Mouse (Mus musculus) midbrain, embryonic 15.5 days (tissue): ENCODE measurements around the gene Gm49673. TPM values are rescaled to one million over a fixed set of nuclear protein-coding genes. Genes with fewer than 3 reads are reported as not detected.
"Not testable (repeated sequence)": the region's sequence is repeated elsewhere in the genome, so short reads cannot be mapped to it uniquely, and the experiment has no call there.

ENCODE experiments used
- ATAC-seq: fragments of 200-750 bp; cut with Nextera tagmentation; replicated peaks from 2 replicates; pipeline ENCODE4 v1.8.0; 2017; ENCODE audit warnings: moderate TSS enrichment
- H3K27ac ChIP-seq: fragments of 300-500 bp; sonication (generic); 2 replicates; pipeline ENCODE4 v1.5.1; 2015; ENCODE audit warnings: mild to moderate bottlenecking, inconsistent platforms
- H3K27me3 ChIP-seq: fragments of 300-500 bp; sonication (generic); replicated peaks from 2 replicates; pipeline ENCODE4 v1.6.1; 2015; ENCODE audit warnings: inconsistent platforms
- H3K36me3 ChIP-seq: fragments of 300-500 bp; sonication (generic); replicated peaks from 2 replicates; pipeline ENCODE4 v1.6.1; 2015; ENCODE audit warnings: inconsistent platforms
- H3K4me1 ChIP-seq: fragments of 300-500 bp; sonication (generic); 2 replicates; pipeline ENCODE4 v1.6.1; 2015; ENCODE audit warnings: inconsistent platforms
- H3K4me2 ChIP-seq: fragments of 300-500 bp; sonication (generic); 2 replicates; pipeline ENCODE4 v1.6.1; 2015; ENCODE audit warnings: inconsistent platforms, mild to moderate bottlenecking, moderate library complexity
- H3K4me3 ChIP-seq: fragments of 300-500 bp; sonication (generic); 2 replicates; pipeline ENCODE4 v1.5.1; 2015; ENCODE audit warnings: mild to moderate bottlenecking, inconsistent platforms
- H3K9ac ChIP-seq: fragments of 300-500 bp; sonication (generic); 2 replicates; pipeline ENCODE4 v1.6.1; 2015; ENCODE audit warnings: mild to moderate bottlenecking, inconsistent platforms
- H3K9me3 ChIP-seq: fragments of 300-500 bp; sonication (generic); 2 replicates; pipeline ENCODE4 v1.6.1; 2016; ENCODE audit warnings: inconsistent platforms
- WGBS: fragments of 180-500 bp; shearing (Covaris S2); methylation state at CpG from one replicate; pipeline ENCODE4 v1.1.7; 2015; ENCODE audit warnings: mixed read lengths; 5-methylcytosine and 5-hydroxymethylcytosine counted together
- polyA plus RNA-seq: library from polyadenylated mRNA; unstranded; fragments of >200 nt; fragmentation: Nextera tagmentation; extraction: Ambion mirVana; gene quantifications from 2 replicates; pipeline ENCODE4 v1.2.1, GENCODE M21; 2015

Gene Gm49673
- polyA plus RNA-seq, 1 experiment from 2014 or later: 0.61 TPM

GRCm38 (mm10) chr17:8056637-8057138 is 90.9 kb downstream of the Gm49673 start:
- not testable (repeated sequence) for ATAC-seq, H3K27ac ChIP-seq, H3K9me3 ChIP-seq, H3K27me3 ChIP-seq, H3K4me2 ChIP-seq, H3K4me1 ChIP-seq, H3K9ac ChIP-seq, H3K36me3 ChIP-seq, H3K4me3 ChIP-seq
- 60% methylated on average over 2 of the region's 3 CpGs for WGBS

- not testable (repeated sequence) for H3K4me3 ChIP-seq, H3K4me2 ChIP-seq, H3K9me3 ChIP-seq, H3K27me3 ChIP-seq, ATAC-seq, H3K36me3 ChIP-seq, H3K4me1 ChIP-seq, H3K27ac ChIP-seq, H3K9ac ChIP-seq
- WGBS: 51% methylated on average over 6 of the region's 6 CpGs
These were observed 91.5 kb downstream of the Gm49673 start for GRCm38 (mm10) chr17:8055919-8056589.

DNA sequence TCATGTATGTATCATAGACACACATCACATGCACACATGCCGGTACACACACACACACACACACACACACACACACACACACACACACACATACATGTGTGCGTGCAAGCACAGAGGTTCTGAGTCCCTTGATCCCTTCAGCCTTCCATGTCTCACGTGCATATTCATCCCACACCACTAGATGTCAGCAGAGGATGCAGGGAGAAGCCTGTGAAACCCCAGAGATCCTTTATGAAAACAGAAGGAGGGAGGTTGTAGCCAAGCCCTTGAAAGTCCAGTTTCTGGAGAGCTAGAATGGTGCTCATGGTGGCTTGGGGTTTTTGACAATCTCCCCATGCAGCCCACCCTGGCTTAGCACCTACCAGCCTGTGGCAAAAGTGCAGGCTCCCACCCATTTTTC is 96.3 kb downstream of the Gm49673 start:
- H3K27me3 ChIP-seq, H3K36me3 ChIP-seq, H3K27ac ChIP-seq, H3K4me3 ChIP-seq, H3K4me1 ChIP-seq, H3K4me2 ChIP-seq, H3K9ac ChIP-seq, H3K9me3 ChIP-seq: not testable (repeated sequence)
- ATAC-seq: peak; percentile 62
- WGBS: 28% methylated on average over 3 of the region's 3 CpGs

DNA sequence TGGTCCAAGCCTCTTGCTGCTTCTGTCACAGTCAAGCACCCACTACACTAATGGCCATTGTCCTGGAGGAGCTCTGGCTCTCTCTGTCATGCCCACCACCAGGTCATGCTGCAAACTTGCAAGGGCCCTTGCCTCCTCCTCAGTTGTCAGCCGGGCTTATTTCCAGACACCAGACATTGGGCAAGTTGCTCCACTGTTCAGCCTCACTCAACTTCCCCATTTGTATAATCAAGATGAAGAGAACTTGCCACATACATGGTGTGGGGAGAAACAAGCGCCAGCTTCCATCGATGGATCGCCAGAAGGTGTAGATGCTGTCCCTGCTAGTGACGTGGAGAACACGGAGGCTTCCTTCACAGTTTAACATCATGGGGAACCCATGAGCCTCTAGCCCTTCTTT is 97.4 kb downstream of the Gm49673 start:
- H3K9me3 ChIP-seq, ATAC-seq, H3K4me3 ChIP-seq, H3K9ac ChIP-seq, H3K4me1 ChIP-seq, H3K27ac ChIP-seq, H3K4me2 ChIP-seq, H3K36me3 ChIP-seq, H3K27me3 ChIP-seq: not testable (repeated sequence)
- WGBS: 88% methylated on average over 5 of the region's 6 CpGs

GRCm38 (mm10) chr17:8046178-8046577 is 101.4 kb downstream of the Gm49673 start:
- 0% methylated on average over 2 of the region's 5 CpGs for WGBS

DNA sequence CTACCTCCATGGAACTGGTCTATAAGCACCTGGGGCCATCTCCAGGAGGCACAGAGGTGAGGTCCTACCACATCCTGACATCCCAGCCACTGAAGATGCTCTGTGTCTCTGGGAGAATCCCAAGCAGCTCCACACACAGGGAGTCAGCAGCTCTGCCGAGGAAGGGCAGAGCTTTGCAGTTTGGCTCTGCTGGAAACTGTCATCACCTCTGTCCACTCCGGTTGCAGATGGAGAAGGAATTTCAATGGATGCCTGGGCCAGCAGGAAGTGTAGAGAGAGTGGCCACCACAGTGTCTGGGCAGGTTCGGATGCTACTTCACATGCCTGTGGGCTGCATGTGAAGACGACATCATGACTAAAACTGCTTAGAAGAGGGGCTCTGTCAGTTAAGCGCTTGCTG is 106.4 kb downstream of the Gm49673 start:
- H3K27me3 ChIP-seq, H3K9me3 ChIP-seq, H3K27ac ChIP-seq, ATAC-seq, H3K36me3 ChIP-seq, H3K4me1 ChIP-seq, H3K4me3 ChIP-seq, H3K9ac ChIP-seq, H3K4me2 ChIP-seq: not testable (repeated sequence)
- no CpG with 5 or more reads among the region's 5 CpGs for WGBS

More at GRCm38 (mm10) chr17:8046178-8046577, 101.4 kb downstream of the Gm49673 start:
- H3K4me3 ChIP-seq, ATAC-seq, H3K4me2 ChIP-seq, H3K9ac ChIP-seq, H3K27ac ChIP-seq, H3K36me3 ChIP-seq, H3K27me3 ChIP-seq, H3K4me1 ChIP-seq, H3K9me3 ChIP-seq: not testable (repeated sequence)

GRCm38 (mm10) chr17:8039916-8040635 is 107.5 kb downstream of the Gm49673 start:
- not testable (repeated sequence) for H3K4me2 ChIP-seq, H3K27me3 ChIP-seq, H3K9me3 ChIP-seq, H3K27ac ChIP-seq, H3K36me3 ChIP-seq, H3K9ac ChIP-seq, H3K4me3 ChIP-seq, H3K4me1 ChIP-seq
- WGBS: no CpG with 5 or more reads among the region's 12 CpGs
- 0 out of 2 replicates have a peak, but pooled peaks have one; percentile 61 for ATAC-seq

DNA sequence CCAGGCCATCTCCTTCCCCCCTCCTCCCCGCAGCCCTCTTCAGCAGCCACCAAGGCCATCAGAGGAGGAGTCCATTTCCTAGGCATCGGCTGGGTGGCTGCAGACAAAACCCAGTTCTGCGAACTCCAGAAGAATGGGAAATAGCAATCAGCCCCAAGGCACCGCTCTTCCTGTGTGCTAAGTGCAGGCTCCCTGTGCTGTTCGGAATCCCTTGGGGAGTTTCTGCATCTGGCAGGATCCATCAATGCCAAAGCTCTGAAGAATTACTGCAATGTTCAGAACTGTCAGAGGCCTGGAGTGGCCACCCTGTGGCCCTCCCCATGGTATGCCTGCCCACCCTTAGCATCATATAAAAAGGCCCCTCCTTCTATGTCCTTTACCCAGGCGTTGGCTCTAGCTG is 110.6 kb downstream of the Gm49673 start:
- 64% methylated on average over 4 of the region's 6 CpGs for WGBS
- H3K27me3 ChIP-seq, H3K4me2 ChIP-seq, H3K36me3 ChIP-seq, H3K27ac ChIP-seq, H3K4me1 ChIP-seq, H3K9me3 ChIP-seq, H3K4me3 ChIP-seq, H3K9ac ChIP-seq, ATAC-seq: not testable (repeated sequence)

Other genes with a start within 250 kb of the Gm49673 start
- 0.51 and 0.89 TPM in 2 replicates for gene Tagap, start 221.8 kb downstream of the Gm49673 start, polyA plus RNA-seq
- 79.0 and 79.4 TPM in 2 replicates for gene Rsph3a, start 202.2 kb downstream of the Gm49673 start, polyA plus RNA-seq
- 9.9 and 10.8 TPM in 2 replicates for gene Rnaset2a, start 309 bp upstream of the Gm49673 start, polyA plus RNA-seq
- 25.3 and 26.4 TPM in 2 replicates for gene Fgfr1op, start 17.7 kb upstream of the Gm49673 start, polyA plus RNA-seq
- gene Ccr6, start 88.3 kb upstream of the Gm49673 start, polyA plus RNA-seq: not detected in 2 replicates
- gene Mpc1, start 135.1 kb upstream of the Gm49673 start, polyA plus RNA-seq: 263 and 274 TPM in 2 replicates
- gene Sft2d1, start 163.3 kb upstream of the Gm49673 start, polyA plus RNA-seq: 191 and 200 TPM in 2 replicates
- 19.1 and 19.9 TPM in 2 replicates for gene Prr18, start 189.7 kb upstream of the Gm49673 start, polyA plus RNA-seq
- 0.64 and 0.97 TPM in 2 replicates for gene T2, start 208.2 kb upstream of the Gm49673 start, polyA plus RNA-seq